Mouse (Mus musculus) hindbrain, embryonic 12.5 days (tissue): Measurements from ENCODE around the gene Enah. TPM values are rescaled to one million over a fixed set of nuclear protein-coding genes. Genes with fewer than 3 reads are reported as not detected.
A peak's percentile ranks its signal among the peaks of the same experiment; 100 is the strongest.

ENCODE experiments used
- ATAC-seq: fragments of 200-750 bp; cut with Nextera tagmentation; 2 replicates; pipeline ENCODE4 v1.8.0; 2017; ENCODE audit warnings: moderate TSS enrichment; ENCODE audit not compliant: low FRiP score
- H3K27ac ChIP-seq: fragments of 300-500 bp; sonication (generic); 2 replicates; pipeline ENCODE4 v1.5.1; 2016; ENCODE audit warnings: mild to moderate bottlenecking
- H3K27me3 ChIP-seq: fragments of 300-500 bp; sonication (generic); 2 replicates; pipeline ENCODE4 v1.6.1; 2016; ENCODE audit warnings: mild to moderate bottlenecking
- H3K36me3 ChIP-seq: fragments of 300-500 bp; sonication (generic); 2 replicates; pipeline ENCODE4 v1.6.1; 2016; ENCODE audit warnings: mild to moderate bottlenecking
- H3K4me1 ChIP-seq: fragments of 300-500 bp; sonication (generic); 2 replicates; pipeline ENCODE4 v1.6.1; 2016
- H3K4me2 ChIP-seq: fragments of 300-500 bp; sonication (generic); replicated peaks from 2 replicates; pipeline ENCODE4 v1.6.1; 2016; ENCODE audit warnings: mild to moderate bottlenecking
- H3K4me3 ChIP-seq: fragments of 300-500 bp; sonication (generic); 2 replicates; pipeline ENCODE4 v1.5.1; 2016; ENCODE audit warnings: mild to moderate bottlenecking
- H3K9ac ChIP-seq: fragments of 300-500 bp; sonication (generic); 2 replicates; pipeline ENCODE4 v1.6.1; 2016; ENCODE audit warnings: mild to moderate bottlenecking, moderate library complexity
- H3K9me3 ChIP-seq: fragments of 300-500 bp; sonication (generic); replicated peaks from 2 replicates; pipeline ENCODE4 v1.6.1; 2016; ENCODE audit warnings: mild to moderate bottlenecking
- WGBS: fragments of 180-500 bp; shearing (Covaris S2); methylation state at CpG from one replicate; pipeline ENCODE4 v1.1.7; 2016; 5-methylcytosine and 5-hydroxymethylcytosine counted together
- polyA plus RNA-seq: library from polyadenylated mRNA; unstranded; fragments of >200 nt; fragmentation: Nextera tagmentation; extraction: Ambion mirVana; gene quantifications from 2 replicates; pipeline ENCODE4 v1.2.1, GENCODE M21; 2016

Gene Enah
- polyA plus RNA-seq, 1 experiment from 2014 or later: 45.9 TPM

DNA sequence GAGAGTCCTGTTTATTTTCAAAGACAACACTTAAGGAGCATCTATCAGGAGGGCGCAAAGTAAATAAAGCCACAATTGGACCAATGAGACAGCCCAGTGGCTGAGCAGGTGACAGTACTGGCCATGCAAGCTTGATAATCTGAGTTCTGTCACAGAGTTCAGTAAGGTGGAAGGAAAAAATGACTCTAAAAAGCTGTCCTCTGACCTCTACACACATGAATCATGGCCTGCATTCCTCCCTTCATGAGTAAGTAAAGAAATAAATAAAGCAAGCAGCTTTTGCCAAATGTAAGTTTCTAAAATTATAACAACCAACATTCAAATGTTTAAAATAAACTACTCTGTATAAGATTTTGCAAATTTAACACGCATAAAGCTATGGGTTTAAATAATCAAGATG lies 35.0 kb downstream of the Enah start:
- H3K27ac ChIP-seq: no peak overlapping the region
- WGBS: 97% methylated on average over 2 of the region's 2 CpGs
- H3K4me2 ChIP-seq: no peak overlapping the region
- no peak for ATAC-seq
- no peaks in the 10 kb centered on the region for H3K27me3 ChIP-seq
- peaks cover 6% of the 10 kb centered on the region; the same call in 1 of the 2 replicates for H3K36me3 ChIP-seq
- no peak overlapping the region for H3K4me3 ChIP-seq
- no peaks in the 10 kb centered on the region; the same call in 1 of the 2 replicates for H3K4me1 ChIP-seq
- no peak overlapping the region for H3K9ac ChIP-seq
- H3K9me3 ChIP-seq: 0 out of 2 replicates have a peak, but pooled peaks cover 6% of the 10 kb centered on the region

DNA sequence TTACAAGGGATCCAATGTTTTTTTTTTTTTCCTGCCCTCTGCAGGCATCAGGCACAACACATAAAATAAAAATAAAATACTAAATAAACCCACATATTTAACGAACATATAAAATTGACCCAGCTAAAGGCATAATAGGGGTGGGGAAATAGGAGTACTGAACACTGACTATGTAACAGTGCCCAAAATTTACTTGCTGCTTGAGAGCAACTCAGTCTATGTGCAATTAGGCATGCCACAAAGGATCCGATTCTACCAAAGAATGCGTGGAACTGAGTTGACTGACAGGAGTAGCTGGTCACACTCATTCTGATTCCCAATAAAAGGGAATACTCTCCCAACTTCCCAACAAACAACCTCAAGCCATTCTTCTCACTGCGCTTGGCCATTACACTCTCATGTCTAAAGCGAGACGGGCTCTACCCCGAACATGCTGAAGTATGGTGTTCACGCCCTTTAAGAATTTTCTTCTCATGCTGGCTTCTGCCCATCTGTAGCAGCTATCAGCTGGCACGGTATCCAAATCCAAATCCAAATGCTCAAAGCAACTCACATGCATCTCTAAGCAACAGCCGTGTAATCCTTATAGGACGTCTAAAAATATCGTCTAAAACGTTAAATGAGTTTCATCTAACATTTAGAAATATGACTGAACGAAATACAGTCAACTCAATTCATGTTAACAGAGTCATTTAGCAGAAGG lies 39.6 kb downstream of the Enah start:
- Histone ChIP-seq H3K27ac (no peak overlapping the region), H3K9ac (no peak overlapping the region), H3K36me3 (peaks cover 6% of the 10 kb centered on the region; the same call in 1 of the 2 replicates), H3K4me2 (no peak overlapping the region), H3K9me3 (0 out of 2 replicates have a peak, but pooled peaks cover 3% of the 10 kb centered on the region), H3K27me3 (no peaks in the 10 kb centered on the region), H3K4me3 (no peak overlapping the region), H3K4me1 (peaks cover 12% of the 10 kb centered on the region)
- no peak for ATAC-seq
- 84% methylated on average over 14 of the region's 14 CpGs for WGBS

DNA sequence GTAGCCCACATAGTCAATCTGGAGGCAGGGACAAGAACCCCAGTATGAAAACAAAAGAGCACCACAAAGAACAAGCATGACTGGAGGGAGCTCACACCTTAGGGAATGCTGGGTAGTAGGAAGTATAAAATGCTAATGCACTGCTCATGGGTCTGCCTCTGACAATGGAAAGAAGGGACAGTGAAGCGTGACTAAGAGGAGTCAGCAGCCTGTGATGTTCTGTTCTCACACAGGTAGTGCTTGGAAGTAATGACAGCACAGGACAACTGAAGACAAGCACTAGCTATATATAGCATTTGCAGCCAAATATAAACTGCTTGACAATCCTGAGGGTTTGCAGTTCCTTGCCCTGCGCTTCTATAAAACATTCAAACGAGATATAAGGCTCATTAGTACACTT lies 44.3 kb downstream of the Enah start:
- no peaks in the 10 kb centered on the region for H3K9me3 ChIP-seq
- H3K4me1 ChIP-seq: peaks cover 19% of the 10 kb centered on the region
- no peaks in the 10 kb centered on the region for H3K36me3 ChIP-seq
- no peak overlapping the region for H3K4me3 ChIP-seq
- no peak overlapping the region for H3K4me2 ChIP-seq
- no peaks in the 10 kb centered on the region for H3K27me3 ChIP-seq
- WGBS: 79% methylated on average over 3 of the region's 3 CpGs
- ATAC-seq: no peak
- peak overlapping the region; percentile 12; the same call in 1 of the 2 replicates for H3K27ac ChIP-seq
- H3K9ac ChIP-seq: no peak overlapping the region

DNA sequence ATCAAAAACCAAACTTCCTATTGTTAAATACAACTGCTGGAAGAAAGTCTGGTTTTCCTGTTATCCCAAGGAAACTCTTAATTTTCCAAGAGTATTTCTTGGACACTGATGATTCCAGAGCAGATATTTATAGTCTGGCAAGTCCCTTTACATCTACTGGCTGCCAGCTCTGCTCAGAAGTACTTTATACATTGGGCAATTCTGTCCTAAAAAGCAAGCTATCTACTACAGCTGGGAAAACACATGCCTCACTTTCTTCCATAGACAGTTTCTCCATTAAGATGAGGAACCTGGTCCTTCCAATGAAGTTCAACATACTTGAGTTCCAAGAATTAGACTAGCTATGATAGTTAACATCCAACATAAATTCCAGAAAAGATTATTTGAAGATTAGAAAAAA lies 44.9 kb downstream of the Enah start:
- no peak for ATAC-seq

DNA sequence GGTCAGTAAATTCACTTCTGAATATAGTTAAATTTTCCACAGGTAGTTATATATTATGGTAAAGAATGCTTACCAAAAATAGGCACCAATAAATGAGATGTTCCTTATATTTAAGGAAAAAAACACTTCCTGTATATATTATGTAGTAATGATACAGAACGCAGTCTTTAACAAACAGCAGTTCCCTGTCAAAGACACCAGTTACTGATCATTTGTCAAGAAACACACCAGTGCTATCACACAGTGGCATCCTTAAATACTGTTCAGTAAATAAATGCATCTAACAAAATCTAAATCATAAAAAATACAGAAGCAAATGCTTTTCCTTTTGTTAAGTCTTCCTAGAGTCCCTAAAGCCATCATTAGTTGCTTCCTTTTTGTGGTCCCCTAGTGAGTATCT lies 54.5 kb downstream of the Enah start:
- Histone ChIP-seq H3K9me3 (no peaks in the 10 kb centered on the region), H3K27me3 (no peaks in the 10 kb centered on the region), H3K9ac (no peak overlapping the region), H3K27ac (no peak overlapping the region), H3K36me3 (peaks cover 6% of the 10 kb centered on the region), H3K4me1 (peaks cover 9% of the 10 kb centered on the region), H3K4me2 (no peak overlapping the region), H3K4me3 (no peak overlapping the region)
- ATAC-seq: no peak
- 90% methylated on average over 1 of the region's 1 CpGs for WGBS

More for the DNA sequence above, 44.9 kb downstream of the Enah start:
- no peak overlapping the region for H3K4me2 ChIP-seq
- H3K9ac ChIP-seq: no peak overlapping the region
- H3K4me1 ChIP-seq: peaks cover 20% of the 10 kb centered on the region
- no peaks in the 10 kb centered on the region for H3K9me3 ChIP-seq
- H3K27ac ChIP-seq: no peak overlapping the region
- H3K27me3 ChIP-seq: no peaks in the 10 kb centered on the region
- no peaks in the 10 kb centered on the region for H3K36me3 ChIP-seq
- H3K4me3 ChIP-seq: no peak overlapping the region

DNA sequence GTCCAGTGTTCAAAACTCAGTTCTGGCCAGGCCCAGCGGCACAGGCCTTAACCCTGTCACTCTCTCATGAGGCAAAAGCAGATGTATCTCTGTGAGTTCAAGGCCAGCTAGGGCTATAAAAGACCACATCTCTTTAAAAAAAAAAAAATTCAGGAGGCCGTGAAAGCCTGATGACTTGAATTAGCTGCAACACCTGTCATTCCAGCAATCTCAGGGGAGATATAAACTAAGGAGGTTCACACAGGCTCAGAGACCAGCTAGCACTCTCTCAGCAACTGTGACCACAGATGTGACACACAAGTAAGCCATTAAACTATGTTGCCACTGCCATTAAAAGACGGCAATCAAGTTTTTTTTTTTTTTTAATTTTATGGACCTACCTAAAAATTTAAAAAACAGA lies 56.0 kb downstream of the Enah start:
- no peak overlapping the region for H3K9ac ChIP-seq
- peaks cover 9% of the 10 kb centered on the region for H3K36me3 ChIP-seq
- no peak for ATAC-seq
- 77% methylated on average over 3 of the region's 3 CpGs for WGBS
- H3K4me1 ChIP-seq: peaks cover 8% of the 10 kb centered on the region
- no peaks in the 10 kb centered on the region for H3K9me3 ChIP-seq
- no peaks in the 10 kb centered on the region for H3K27me3 ChIP-seq
- H3K4me2 ChIP-seq: no peak overlapping the region
- H3K27ac ChIP-seq: no peak overlapping the region
- H3K4me3 ChIP-seq: no peak overlapping the region

DNA sequence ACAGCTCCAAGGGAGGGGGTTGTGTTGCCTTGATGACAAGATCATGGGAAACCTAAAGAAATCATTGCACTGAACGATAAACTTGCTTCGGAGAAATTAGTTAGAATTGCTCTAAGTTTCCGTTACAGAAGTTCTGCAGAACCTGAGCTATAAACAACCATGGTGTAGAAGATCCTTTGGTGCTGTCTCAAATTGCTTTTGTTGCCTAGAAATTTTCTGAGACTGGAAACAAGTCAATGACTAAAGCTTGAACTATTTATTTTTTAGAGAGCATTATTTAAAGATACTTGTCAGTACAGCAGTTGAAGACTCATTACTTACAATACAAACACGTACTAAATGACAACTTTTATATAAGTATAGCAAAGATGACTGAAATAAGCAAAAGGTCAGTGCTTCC lies 56.4 kb downstream of the Enah start:
- no peaks in the 10 kb centered on the region for H3K9me3 ChIP-seq
- no peak for ATAC-seq
- H3K36me3 ChIP-seq: peaks cover 9% of the 10 kb centered on the region
- H3K4me2 ChIP-seq: no peak overlapping the region
- H3K27ac ChIP-seq: no peak overlapping the region
- H3K27me3 ChIP-seq: no peaks in the 10 kb centered on the region
- 93% methylated on average over 4 of the region's 4 CpGs for WGBS
- no peak overlapping the region for H3K4me3 ChIP-seq
- H3K9ac ChIP-seq: no peak overlapping the region
- H3K4me1 ChIP-seq: peaks cover 6% of the 10 kb centered on the region; the same call in 1 of the 2 replicates

DNA sequence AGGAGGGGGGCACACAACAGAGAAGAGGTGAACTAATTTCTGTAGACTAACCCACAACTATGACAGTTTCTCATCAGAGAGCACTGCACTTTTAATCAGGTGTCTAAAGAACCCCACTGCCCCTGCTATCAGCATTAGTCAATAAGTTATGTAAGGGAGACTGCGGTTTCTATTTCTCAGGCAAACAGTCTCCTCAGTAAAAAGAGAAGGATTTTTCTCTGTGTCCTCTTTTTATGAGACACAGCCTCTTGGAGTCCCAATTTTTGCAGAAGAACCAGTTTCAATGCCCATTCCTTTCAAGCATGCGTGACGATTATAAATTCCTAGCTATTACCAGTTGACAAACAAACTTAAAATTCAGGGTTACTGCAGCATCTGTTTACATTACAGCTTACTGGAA lies 59.4 kb downstream of the Enah start:
- Histone ChIP-seq H3K27ac (no peak overlapping the region), H3K9me3 (no peaks in the 10 kb centered on the region), H3K4me2 (no peak overlapping the region), H3K9ac (no peak overlapping the region), H3K27me3 (no peaks in the 10 kb centered on the region), H3K36me3 (peaks cover 9% of the 10 kb centered on the region), H3K4me1 (0 out of 2 replicates have a peak, but pooled peaks cover 3% of the 10 kb centered on the region), H3K4me3 (no peak overlapping the region)
- ATAC-seq: no peak
- 93% methylated on average over 3 of the region's 3 CpGs for WGBS

DNA sequence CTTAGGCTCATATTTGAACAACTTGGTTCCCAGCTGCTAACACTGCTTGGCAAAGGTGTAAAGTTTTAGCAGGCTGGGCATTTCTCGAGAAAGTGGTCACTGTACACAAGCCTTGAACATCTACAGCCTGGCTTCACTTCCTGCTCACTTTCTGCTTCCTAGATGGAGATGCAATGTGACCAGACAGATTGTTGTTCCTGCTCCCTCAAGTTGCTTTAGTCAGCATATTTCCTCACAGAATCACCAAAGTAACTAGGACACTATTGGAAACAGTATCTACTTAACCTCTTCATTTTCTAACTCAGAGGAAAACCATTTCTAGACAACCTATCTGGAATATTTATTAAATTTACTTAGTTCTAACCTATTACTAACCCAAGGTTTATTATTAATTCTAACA lies 61.4 kb downstream of the Enah start:
- no peak overlapping the region for H3K9ac ChIP-seq
- no peak overlapping the region for H3K27ac ChIP-seq
- no peak overlapping the region for H3K4me3 ChIP-seq
- ATAC-seq: no peak
- no peaks in the 10 kb centered on the region for H3K27me3 ChIP-seq
- no peak overlapping the region for H3K4me2 ChIP-seq
- 79% methylated on average over 1 of the region's 1 CpGs for WGBS
- H3K4me1 ChIP-seq: no peaks in the 10 kb centered on the region
- peaks cover 9% of the 10 kb centered on the region for H3K36me3 ChIP-seq
- no peaks in the 10 kb centered on the region for H3K9me3 ChIP-seq

DNA sequence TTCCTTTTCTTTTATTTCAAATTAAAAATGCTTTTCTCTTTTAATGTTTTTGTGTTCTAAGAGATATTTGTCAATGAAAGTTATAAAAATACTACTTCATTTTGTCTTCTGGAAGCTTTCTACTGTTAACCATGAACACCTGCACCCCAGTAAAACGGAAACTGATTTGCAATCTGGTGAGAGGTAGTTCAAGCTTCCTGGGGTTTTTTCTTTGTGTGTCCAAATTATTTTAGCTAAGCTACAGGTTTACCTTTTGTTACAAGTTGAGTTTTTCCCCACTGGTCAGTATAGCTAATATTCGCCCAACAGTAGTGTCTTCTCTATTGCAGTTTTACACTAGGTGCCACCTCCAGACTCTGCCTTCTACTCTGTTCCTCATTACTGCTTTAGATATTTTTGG lies 62.1 kb downstream of the Enah start:
- Histone ChIP-seq H3K9ac (no peak overlapping the region), H3K4me2 (no peak overlapping the region)
- WGBS: 96% methylated on average over 2 of the region's 2 CpGs

DNA sequence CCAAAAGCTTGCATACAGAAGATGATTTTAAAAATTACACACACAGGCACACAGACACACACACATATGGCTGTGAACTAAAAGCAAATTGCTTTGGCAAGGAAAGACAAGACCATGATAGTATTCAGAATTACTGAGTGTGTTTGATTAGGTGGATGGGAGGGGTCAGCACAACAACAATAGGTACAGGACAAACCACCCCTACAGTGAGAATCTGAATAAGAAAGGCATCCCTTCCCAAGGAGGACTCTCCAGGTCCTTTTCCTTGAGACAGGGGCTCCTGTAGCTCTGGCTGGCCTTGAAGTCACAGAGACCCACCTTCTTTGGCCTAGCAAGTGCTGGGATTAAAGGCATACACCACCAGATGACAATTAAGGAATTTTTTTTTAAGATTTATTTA lies 66.2 kb downstream of the Enah start:
- no peak for ATAC-seq
- Histone ChIP-seq H3K27ac (no peak overlapping the region), H3K4me1 (no peaks in the 10 kb centered on the region), H3K4me3 (no peak overlapping the region), H3K27me3 (no peaks in the 10 kb centered on the region), H3K9me3 (no peaks in the 10 kb centered on the region), H3K36me3 (peaks cover 12% of the 10 kb centered on the region), H3K4me2 (no peak overlapping the region), H3K9ac (no peak overlapping the region)

More for the DNA sequence above, 62.1 kb downstream of the Enah start:
- Histone ChIP-seq H3K27ac (no peak overlapping the region), H3K4me1 (no peaks in the 10 kb centered on the region), H3K36me3 (peaks cover 9% of the 10 kb centered on the region), H3K4me3 (no peak overlapping the region), H3K9me3 (no peaks in the 10 kb centered on the region), H3K27me3 (no peaks in the 10 kb centered on the region)
- no peak for ATAC-seq

DNA sequence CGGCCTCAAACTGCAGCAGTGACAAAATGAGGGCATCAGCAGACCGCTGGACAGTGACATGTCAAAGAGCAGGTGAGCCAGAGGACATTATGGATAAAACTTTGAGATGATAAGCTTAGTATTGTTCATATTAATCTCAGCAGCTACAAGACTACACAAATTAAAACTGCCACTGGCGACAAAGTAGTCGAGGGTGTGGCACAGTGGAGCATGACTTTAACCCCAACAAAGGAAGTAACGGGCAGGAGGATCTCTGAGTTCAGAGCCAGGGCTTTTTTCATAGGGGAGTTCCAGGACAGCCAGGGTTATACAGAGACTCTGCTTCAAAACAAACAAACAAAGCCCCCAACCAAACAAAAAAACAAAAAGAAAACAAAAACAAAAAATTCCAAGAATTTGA lies 68.5 kb downstream of the Enah start:
- Histone ChIP-seq H3K4me2 (no peak overlapping the region), H3K36me3 (peaks cover 16% of the 10 kb centered on the region), H3K27me3 (no peaks in the 10 kb centered on the region), H3K27ac (no peak overlapping the region), H3K9ac (no peak overlapping the region), H3K9me3 (no peaks in the 10 kb centered on the region), H3K4me3 (no peak overlapping the region), H3K4me1 (no peaks in the 10 kb centered on the region)
- 86% methylated on average over 5 of the region's 5 CpGs for WGBS
- ATAC-seq: no peak

DNA sequence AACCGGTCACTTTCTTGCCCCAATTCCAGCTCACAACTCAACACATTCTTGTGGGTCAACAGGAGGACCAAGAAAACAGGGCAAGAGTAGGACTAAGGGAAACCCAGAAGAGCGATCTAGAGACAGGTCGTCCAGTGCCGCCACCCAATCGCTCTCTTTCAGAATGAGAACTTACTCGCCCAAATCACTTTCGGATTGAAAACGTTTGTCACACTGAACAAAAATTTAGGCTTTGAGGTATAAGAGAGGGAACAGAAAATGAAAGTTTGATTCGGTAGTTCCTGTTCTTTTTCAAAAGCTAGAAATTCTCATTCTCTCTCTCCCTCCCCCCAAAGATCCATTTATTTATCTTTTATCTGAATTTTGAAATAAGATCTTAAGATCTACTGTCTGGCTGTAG lies 69.1 kb downstream of the Enah start:
- no peak overlapping the region for H3K4me3 ChIP-seq
- no peak overlapping the region for H3K27ac ChIP-seq
- no peak overlapping the region for H3K9ac ChIP-seq
- peaks cover 16% of the 10 kb centered on the region for H3K36me3 ChIP-seq
- H3K4me1 ChIP-seq: no peaks in the 10 kb centered on the region
- 95% methylated on average over 9 of the region's 9 CpGs for WGBS
- no peak for ATAC-seq
- no peak overlapping the region for H3K4me2 ChIP-seq
- no peaks in the 10 kb centered on the region for H3K27me3 ChIP-seq
- H3K9me3 ChIP-seq: no peaks in the 10 kb centered on the region
